Mouse (Mus musculus) adrenal gland, postnatal 14 days (tissue): ENCODE measurements around the gene Bok. TPM values are rescaled to one million over a fixed set of nuclear protein-coding genes. Genes with fewer than 3 reads are reported as not detected.

Experiments
- DNase-seq: peaks from one replicate; pipeline ENCODE4 v3.0.0; 2021; ENCODE audit warnings: mixed read lengths
- total RNA-seq: library from RNA; stranded (reverse); gene quantifications from 2 replicates; pipeline ENCODE4 v1.2.3, GENCODE M21; 2021

The Bok gene
- total RNA-seq, 1 experiment from 2014 or later: 9.9 TPM

- no peak for DNase-seq
These were observed 57.5 kb downstream of the Bok start for GRCm38 (mm10) chr1:93742910-93743309.

Other genes with a start within 250 kb of the Bok start
- gene Hdlbp, start 206.8 kb upstream of the Bok start, total RNA-seq: 321 and 334 TPM in 2 replicates
- 17.3 and 19.5 TPM in 2 replicates for gene Farp2, start 173.6 kb upstream of the Bok start, total RNA-seq
- 101 and 103 TPM in 2 replicates for gene Stk25, start 27.0 kb upstream of the Bok start, total RNA-seq
- gene Atg4b, start 65.8 kb downstream of the Bok start, total RNA-seq: 67.3 and 69.4 TPM in 2 replicates
- gene Thap4, start 69.2 kb downstream of the Bok start, total RNA-seq: 42.6 and 45.8 TPM in 2 replicates
- 70.1 and 70.7 TPM in 2 replicates for gene Dtymk, start 116.3 kb downstream of the Bok start, total RNA-seq
- gene Ing5, start 118.3 kb downstream of the Bok start, total RNA-seq: 15.2 and 17.3 TPM in 2 replicates
- 39.7 and 45.1 TPM in 2 replicates for gene D2hgdh, start 139.2 kb downstream of the Bok start, total RNA-seq
- gene Gal3st2, start 175.6 kb downstream of the Bok start, total RNA-seq: 0.60 TPM in 1 of 2 replicates, not detected in the other
- 0.26 and 1.2 TPM in 2 replicates for gene Gal3st2b, start 232.7 kb downstream of the Bok start, total RNA-seq